Mouse (Mus musculus) gastrocnemius, adult 18-20 months (tissue): ENCODE data around the gene Paxx. TPM values are rescaled to one million over a fixed set of nuclear protein-coding genes. Genes with fewer than 3 reads are reported as not detected.

ENCODE experiments used
- DNase-seq: peaks from one replicate; pipeline ENCODE4 v3.0.0; 2021; ENCODE audit warnings: low spot score
- total RNA-seq, 2 experiments: library from RNA; stranded (reverse); gene quantifications; 2 replicates each; pipeline ENCODE4 v1.2.3; 2021

The Paxx gene
- total RNA-seq, 2 experiments from 2014 or later, result 13.7 to 15.1 TPM

GRCm38 (mm10) chr2:25484901-25485647, 24.2 kb upstream of the Paxx start:
- DNase-seq, result peak; percentile 34

- DNase-seq, result no peak
These were observed 22.1 kb upstream of the Paxx start for GRCm38 (mm10) chr2:25482969-25483368.

GRCm38 (mm10) chr2:25480541-25480940, 19.6 kb upstream of the Paxx start:
- DNase-seq, result no peak

DNA sequence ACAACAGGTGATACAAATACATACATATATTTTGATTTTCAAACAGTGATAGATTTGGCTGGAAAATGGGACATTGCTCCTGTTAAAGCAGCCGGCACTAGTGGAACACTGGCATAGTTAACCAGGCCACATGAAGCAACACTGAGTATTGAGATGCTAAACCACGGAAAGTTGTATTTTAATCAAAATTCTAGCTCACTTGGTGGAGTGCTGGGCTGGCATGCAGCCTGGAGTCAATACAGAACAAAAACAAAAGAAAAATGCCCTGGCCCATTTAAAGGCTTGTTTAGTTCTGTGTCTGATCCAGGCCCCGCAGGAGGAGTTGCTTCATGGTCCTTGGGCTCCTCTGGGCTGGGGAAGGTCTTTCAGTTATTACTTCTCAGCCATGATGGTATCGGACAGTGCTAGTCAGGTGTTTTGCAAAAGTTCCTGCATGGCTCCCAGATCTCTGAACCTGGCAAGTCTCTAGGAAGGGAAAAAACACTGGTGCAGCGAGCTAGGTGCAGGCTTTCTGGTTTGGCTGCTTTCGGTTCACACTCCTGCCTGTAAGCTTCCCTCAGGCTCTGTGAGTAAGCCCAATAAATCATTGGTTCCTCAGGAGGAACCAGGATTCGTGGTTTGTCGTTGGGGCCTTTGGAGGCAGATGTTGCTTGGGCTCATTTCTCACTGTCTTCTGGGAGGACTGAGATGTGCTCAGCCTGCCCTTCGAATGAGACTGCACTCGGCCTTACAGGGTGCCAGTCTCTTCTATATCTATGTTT, 18.8 kb upstream of the Paxx start:
- DNase-seq, result no peak

DNA sequence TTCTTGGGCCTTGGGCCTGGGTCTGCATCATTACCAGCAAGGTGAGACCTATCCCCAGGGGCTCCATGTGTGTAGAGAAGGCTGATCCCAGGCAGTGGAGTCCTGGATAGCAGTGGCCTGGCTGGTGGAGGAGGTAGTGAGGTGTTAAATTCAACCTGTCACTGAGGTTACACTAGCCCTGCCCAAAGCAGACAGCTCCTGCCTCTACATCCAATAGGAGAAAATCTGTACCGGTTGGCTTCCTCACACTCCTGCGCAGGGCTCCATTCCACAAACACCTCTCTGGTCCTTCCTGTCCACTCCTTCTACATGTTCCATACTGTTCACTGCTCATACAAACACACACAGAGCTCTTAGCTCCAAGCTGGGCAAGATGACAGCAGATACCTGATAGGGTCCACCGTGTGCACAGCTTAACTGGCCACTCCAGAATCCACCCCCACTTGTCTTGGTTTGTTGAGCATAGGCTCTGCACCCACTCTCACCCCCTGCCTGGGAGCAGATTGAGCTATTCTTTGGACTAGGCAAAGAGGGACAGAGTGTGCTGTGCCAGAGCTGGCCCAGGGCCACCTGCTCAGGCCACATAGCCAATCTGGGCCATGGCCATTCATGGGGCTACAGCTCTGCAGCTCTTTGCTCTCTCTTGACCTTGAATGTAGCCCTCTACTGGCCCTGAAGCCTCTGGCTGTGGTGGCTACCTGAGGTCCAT, 17.2 kb upstream of the Paxx start:
- peak; percentile 66 for DNase-seq

GRCm38 (mm10) chr2:25477541-25477940, 16.6 kb upstream of the Paxx start:
- no peak for DNase-seq

GRCm38 (mm10) chr2:25472550-25472949, 11.7 kb upstream of the Paxx start:
- no peak for DNase-seq

DNA sequence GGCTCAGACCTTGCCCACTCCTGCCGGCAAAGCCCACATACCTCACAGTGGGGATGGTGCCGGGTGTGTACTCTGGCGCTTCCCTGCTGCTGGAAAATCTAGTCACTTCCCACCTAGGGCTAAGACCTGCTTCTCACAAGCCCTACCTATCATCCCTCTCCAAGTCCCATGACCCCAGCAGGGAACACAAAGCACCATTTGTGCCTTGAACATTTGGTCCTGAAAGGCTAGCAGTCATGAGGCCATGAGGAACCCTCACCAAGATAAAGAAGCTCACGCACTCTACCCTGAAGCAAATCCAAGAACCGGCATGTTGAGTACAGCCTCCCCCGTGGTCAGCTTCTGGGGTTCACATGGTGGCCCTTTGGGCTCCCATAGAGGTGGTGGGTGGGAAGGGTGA, 9.1 kb upstream of the Paxx start, which contains the start of gene Ptgds:
Ptgds (minus strand) TSS at position 78 of the 400 bp plus-strand sequence.
- no peak for DNase-seq

DNA sequence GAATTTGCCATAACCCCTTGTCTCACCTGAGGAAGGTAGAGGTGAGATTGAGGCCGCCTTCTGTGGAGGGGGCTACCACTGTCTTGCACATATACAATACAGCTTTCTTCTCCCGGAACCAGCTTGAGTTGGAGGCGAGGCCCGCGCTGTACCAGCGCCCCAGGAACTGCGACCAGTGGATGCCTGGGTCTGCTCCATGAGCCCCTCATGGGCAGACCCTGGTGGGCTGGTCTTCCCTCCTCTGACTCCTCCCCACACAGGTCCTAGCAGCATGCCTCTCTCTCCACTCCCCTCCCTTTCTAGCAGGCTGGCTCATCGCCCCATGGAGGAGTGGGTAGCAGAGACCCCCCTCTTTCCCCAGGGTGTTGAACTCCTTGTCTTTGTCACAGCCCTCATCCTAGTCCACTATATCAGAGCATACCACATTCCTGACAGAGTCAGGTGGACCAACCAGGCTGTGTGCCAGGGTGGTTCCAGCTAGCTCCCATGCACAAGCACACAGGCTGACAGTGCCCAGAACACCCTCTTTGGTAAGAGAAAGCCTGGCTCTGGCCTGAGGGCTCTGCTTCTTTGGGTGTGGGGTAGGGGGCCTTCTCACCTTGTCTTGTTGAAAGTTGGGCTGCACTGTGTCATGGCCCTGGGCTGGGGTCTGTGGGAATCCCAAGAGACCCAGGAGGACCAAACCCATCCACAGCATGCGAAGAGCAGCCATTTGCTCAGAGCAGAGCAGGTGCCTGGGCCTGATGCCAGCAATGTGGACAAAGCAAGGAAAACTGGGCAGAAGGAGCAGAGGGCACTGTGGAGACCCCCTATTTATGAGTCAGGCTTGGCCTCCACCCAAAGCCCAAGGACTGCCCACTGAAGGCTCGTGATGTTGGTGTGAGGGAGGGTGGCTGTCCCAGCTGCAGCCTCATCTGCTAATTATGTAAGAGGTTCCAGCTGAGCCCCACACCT, 8.3 kb upstream of the Paxx start:
- DNase-seq, result no peak

DNA sequence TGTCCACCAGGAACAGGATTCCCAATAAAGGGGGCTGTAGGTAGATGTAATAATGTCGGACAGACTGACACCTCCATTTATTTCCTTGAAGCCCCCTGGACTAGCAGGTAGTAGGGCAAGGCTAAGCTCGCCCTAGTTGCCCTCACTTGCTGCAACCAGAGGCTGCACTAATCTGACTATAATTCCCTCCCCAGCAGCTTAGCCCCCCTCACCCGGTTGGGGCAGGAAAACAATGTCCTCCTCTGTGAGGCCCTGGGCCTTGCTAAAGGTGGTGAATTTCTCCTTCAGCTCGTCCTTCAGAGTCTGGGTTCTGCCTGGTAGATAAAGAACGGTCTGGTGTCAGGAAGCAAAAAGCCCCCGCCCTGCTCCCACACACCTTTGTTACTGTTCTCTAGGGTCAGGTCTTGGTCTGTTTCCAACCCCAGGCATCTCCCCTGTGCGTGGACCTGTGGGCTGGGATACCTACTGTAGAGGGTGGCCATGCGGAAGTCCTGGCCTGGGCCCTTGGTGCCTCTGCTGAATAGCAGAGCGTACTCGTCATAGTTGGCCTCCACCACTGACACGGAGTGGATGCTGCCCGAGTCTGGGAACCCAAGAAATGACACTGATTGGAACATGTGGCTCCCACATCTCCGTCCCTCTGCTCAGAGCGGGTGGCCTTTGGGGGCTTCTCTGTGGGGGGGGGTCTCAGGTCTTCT, 6.9 kb upstream of the Paxx start:
- no peak for DNase-seq

- DNase-seq, result no peak
These were observed 5.1 kb upstream of the Paxx start for GRCm38 (mm10) chr2:25465816-25466635.

- DNase-seq, result no peak
These were observed 4.4 kb upstream of the Paxx start for GRCm38 (mm10) chr2:25465256-25465655.

DNA sequence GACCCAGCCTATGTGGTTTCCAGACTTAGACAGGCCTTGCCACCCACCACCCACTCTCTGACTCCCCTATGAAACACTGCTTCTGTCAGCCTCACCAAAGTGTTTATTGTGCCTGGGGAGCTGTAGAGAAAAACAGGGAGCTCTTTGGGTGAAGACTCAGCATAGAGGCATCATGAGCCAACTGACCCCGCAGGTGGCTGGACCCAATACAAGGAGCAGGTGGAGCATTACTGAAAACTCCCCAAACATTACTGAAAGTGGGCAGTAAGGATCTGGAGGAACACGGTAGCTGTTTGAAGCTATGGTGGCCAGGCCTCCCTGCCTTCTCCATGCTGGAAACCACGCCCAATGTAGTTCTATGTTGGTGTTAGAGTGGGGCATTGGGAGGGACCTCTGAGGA, 2.7 kb upstream of the Paxx start:
- DNase-seq, result no peak

GRCm38 (mm10) chr2:25461407-25461806, 513 bp upstream of the Paxx start:
- DNase-seq, result no peak

GRCm38 (mm10) chr2:25460135-25460534, 759 bp downstream of the Paxx start:
- peak; percentile 18 for DNase-seq

DNA sequence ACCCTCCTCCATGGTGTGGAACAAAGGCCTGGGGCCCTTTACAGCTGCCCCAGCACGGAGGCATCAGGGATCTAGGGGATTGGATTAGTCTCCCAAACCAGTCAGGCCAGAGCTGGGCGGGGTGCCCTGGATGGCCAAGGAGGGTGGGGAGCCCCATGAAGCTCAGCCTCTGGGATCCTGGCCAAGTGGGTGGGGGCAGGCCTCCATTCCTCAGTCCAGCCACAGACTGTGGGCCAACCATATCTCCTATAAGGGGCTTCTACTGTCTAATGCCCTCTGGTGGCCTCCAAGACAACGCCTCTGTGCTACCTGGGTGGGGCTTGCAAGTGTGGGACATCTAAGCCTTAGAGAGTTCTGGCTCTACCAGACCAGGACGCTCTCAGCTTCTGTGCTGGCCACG, 2.0 kb downstream of the Paxx start:
- DNase-seq, result peak; percentile 44

- no peak for DNase-seq
These were observed 3.6 kb downstream of the Paxx start for GRCm38 (mm10) chr2:25457022-25457896.

DNA sequence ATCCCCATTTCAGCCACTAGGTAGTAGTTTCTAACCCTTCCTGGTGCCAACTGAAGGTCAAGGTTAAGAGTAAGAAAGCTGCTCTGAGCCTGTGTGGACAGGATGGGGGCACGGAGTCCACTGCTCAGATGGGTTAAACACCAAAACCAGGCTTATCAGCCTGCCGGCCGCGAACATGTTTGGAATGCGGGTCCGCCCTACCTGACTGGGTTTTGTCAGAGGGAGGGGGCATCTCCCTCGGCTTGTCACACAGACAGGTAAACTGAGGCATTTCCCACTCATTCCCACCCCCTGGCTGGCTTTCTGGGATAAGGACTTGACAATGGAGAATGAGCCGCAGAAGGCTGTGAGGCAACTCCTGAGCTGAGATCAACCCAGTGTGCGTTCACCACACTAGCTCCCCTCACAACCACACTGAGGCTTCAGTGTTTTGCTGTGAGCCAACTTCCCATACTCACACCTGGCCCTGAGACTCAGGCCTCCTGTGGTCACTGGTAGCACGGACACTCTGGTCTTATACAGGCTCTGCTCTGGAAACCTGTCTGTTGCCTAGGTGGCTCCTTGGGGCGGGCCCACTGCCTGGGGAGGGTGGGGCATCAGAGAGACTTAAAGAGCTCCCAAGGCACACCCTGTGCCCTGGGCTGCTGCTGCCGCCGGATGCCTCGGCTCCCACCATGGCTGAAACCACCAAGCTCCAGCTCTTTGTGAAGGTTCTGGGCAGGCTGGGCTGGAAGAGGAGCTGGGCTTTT, 4.5 kb downstream of the Paxx start, which contains the start of gene Clic3:
Clic3 (plus strand) TSS at position 634 of the 749 bp plus-strand sequence.
- DNase-seq, result no peak
